Mouse (Mus musculus): ENCODE data around the gene Cenpt.

DNA sequence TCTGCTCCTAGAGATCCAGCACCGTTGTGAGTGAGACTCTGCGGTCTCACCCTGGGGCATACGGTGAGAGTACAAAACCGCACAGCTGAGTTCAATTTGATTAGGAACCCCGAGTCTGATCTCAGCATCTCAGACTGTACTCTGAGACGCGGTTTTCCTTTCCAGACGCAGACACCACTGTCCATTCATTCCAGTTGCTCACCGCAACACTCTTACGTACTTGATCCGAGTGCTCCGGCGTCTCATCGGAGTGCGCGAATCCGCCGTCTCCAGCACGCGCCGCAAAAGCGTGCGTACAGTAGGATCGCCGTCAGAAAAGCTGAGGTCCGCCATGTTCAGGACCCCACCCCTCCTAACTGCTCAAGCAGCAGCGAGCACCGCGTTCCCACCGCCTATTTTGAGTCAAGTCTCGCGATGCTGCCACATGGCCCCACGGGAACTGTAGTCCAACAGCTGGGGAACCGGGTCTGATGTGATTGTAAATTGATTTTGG is 1.4 kb downstream of the Cenpt start:
- TF ChIP-seq CTCF (conservative IDR thresholded peaks at IDR 0.05; ENCODE audit: low read length) (no peak), POU5F1 (IDR thresholded peaks at IDR 0.05; ENCODE audit: borderline replicate concordance, low read length) (no peak), NANOG (IDR thresholded peaks at IDR 0.05; ENCODE audit: borderline replicate concordance, low read length) (no peak)

Measured in E14TG2a.4 (cell line).